Mouse (Mus musculus) MEL (cell line): Measurements from ENCODE around the gene Mybphl.

Experiments used
- CTCF ChIP-seq, 3 experiments: IDR thresholded peaks in 2 of 3; conservative IDR thresholded peaks in 1 of 3; 2 replicates each; pipeline ENCODE4 v1.5.1; 2011 to 2012; ENCODE audit warnings: low read length in 3 of 3, low read depth in 2 of 3, mild to moderate bottlenecking in 2 of 3, improper control_type of control experiment in 1 of 3, inconsistent platforms in 1 of 3, mixed read lengths in 1 of 3, moderate library complexity in 1 of 3; ENCODE audit not compliant: control insufficient read depth in 1 of 3, insufficient read depth in 1 of 3, poor library complexity in 1 of 3, severe bottlenecking in 1 of 3
- HCFC1 ChIP-seq: IDR thresholded peaks from 2 replicates; pipeline ENCODE4 v1.6.1; 2012; ENCODE audit warnings: low read depth, mild to moderate bottlenecking, inconsistent platforms, low read length, improper control_type of control experiment, moderate library complexity
- MYC ChIP-seq: IDR thresholded peaks from 2 replicates; pipeline ENCODE4 v1.6.1; 2011; ENCODE audit warnings: low read depth, mild to moderate bottlenecking, low read length, improper control_type of control experiment, moderate library complexity
- TAL1 ChIP-seq: IDR thresholded peaks from 2 replicates; pipeline ENCODE4 v1.6.1; 2012; ENCODE audit warnings: mild to moderate bottlenecking, inconsistent platforms, low read length, moderate library complexity, mixed read lengths

GRCm38 (mm10) chr3:108345855-108346254 lies 18.9 kb upstream of the Mybphl start:
- no peak for TF ChIP-seq CTCF (IDR thresholded peaks at IDR 0.05 in 2 of 3, conservative IDR thresholded peaks at IDR 0.05 in 1 of 3; ENCODE audit: control insufficient read depth in 1 of 3, insufficient read depth in 1 of 3, low read depth in 2 of 3, low read length in 3 of 3, poor library complexity in 1 of 3, severe bottlenecking in 1 of 3)
- TF ChIP-seq MYC: no peak
- no peak for TF ChIP-seq HCFC1
- no peak for TF ChIP-seq TAL1
